Mouse (Mus musculus): ENCODE measurements around the gene Snx20.

- TF ChIP-seq POLR2A (IDR thresholded peaks at IDR 0.05; ENCODE audit: borderline replicate concordance, insufficient read depth, low read length) (no peak), CTCF (IDR thresholded peaks at IDR 0.05; ENCODE audit: borderline replicate concordance, insufficient read depth, low read depth, low read length) (no peak)
These were observed 58.3 kb downstream of the Snx20 start for GRCm38 (mm10) chr8:88577666-88578065.
